Mouse (Mus musculus): ENCODE data around the gene Cnnm4. TPM values are rescaled to one million over a fixed set of nuclear protein-coding genes. Genes with fewer than 3 reads are reported as not detected.

Cnnm4 gene
- total and polyA plus RNA-seq, 3 experiments = 3.1 to 8.6 (median 4.5) TPM

DNA sequence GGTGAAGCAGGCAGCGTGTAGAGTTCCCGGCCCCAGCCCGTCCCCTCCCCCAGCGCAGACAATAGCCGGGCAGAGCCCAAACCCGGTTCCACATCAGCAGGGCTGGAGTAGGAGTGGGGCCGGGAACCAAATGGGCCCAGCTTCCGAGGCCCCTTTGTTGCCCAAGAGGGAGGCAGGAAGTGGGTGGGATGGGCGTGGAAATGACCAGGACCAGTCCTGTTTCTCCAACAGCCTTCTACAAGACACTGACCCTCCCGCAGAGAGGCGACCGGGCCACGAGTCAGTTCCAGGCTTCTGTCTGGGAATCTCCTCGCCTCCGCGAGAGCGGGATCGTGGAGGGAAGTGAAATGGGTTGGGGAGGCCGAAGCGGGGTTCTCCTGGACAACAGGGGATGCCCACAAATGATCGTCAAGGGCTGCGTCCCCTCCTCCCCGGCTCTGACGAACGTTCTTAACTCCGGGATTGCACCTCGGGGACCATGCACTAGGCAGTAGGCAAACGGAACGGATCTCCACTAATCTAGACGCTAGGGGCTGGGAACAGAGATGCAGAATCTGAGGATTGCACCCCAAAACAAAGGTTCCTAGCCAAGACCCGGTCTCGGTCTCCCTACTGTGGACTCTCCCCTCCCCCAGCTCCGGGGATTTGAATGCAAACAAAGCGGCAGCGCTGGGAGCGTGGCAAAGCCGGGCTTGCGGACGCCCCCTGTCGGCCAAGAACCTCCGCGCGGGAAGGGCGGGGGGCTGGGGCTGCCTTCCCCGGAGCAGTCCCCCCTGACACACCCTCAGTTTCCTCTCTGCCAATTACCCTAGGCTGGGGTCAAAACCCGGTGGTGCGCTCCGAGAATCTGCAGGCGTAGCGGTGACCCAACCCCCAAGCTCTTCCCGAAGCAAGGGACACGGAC lies 85.4 kb downstream of the Cnnm4 start:
- H3K36me3 ChIP-seq (replicated peaks) = no peaks in the 10 kb centered on the region
- no peak overlapping the region; the same call in 1 of the 2 replicates for H3K4me3 ChIP-seq (ENCODE audit: low read depth, low read length)
- no peak for DNase-seq (ENCODE audit: low spot score)
- TF ChIP-seq GATA2 (IDR thresholded peaks at IDR 0.05; ENCODE audit: borderline replicate concordance, low read depth, low read length) (no peak), CTCF (IDR thresholded peaks at IDR 0.05; ENCODE audit: low read depth, low read length) (0 out of 2 replicates have a peak, but pooled peaks have one; percentile 10)
- peaks cover 18% of the 10 kb centered on the region for H3K4me1 ChIP-seq (ENCODE audit: insufficient read depth, low read depth, low read length)
- no peaks in the 10 kb centered on the region for H3K9me3 ChIP-seq (replicated peaks)
- ATAC-seq (ENCODE audit: extremely low read depth, insufficient number of reproducible peaks, low FRiP score, poor library complexity, severe bottlenecking) = no peak
- peaks cover 89% of the 10 kb centered on the region for H3K27me3 ChIP-seq (ENCODE audit: insufficient read depth, low read length)

DNA sequence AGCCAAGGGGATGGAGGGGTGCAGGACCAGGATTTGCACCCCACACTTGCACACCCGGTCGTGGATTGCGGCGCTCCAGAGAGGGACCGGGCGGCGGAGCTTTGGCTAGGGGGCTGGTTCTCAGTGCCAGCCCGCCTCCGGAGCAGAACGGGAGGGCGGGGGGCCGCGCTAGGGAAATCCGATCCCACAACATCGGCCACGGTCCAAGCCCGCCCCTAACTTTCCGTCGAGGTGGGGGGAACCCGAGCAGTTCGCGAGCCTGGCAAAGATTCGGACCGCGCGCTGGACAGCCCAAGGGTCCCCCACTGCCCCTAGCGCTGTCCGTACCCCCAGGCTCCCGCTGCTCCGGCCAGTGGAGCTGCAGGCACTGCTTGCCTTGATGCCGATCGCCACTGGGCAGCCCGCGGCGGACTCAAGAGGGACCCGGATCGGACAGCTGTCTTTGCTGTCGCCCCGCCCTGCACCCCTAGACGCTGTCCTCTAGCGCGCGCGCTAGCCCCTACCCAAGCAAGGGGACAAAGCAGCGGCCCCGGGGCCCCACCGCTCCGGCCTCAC lies 86.1 kb downstream of the Cnnm4 start:
- no peaks in the 10 kb centered on the region for H3K9me3 ChIP-seq (replicated peaks)
- H3K4me3 ChIP-seq (ENCODE audit: low read depth, low read length) = peak overlapping the region; percentile 28; the same call in 1 of the 2 replicates
- H3K4me1 ChIP-seq (ENCODE audit: insufficient read depth, low read depth, low read length) = peaks cover 18% of the 10 kb centered on the region
- TF ChIP-seq CTCF (IDR thresholded peaks at IDR 0.05; ENCODE audit: low read depth, low read length) (no peak), TAL1 (conservative IDR thresholded peaks at IDR 0.05; ENCODE audit: low read depth, low read length) (no peak), GATA2 (IDR thresholded peaks at IDR 0.05; ENCODE audit: borderline replicate concordance, low read depth, low read length) (no peak), GATA1 (IDR thresholded peaks at IDR 0.05; ENCODE audit: borderline replicate concordance, low read length) (no peak), POLR2AphosphoS5 (IDR thresholded peaks at IDR 0.05; ENCODE audit: insufficient replicate concordance, low read depth, low read length) (no peak)
- peaks cover 86% of the 10 kb centered on the region for H3K27me3 ChIP-seq (ENCODE audit: insufficient read depth, low read length)
- no peaks in the 10 kb centered on the region for H3K36me3 ChIP-seq (replicated peaks)
- DNase-seq (ENCODE audit: low spot score) (no peak), ATAC-seq (ENCODE audit: extremely low read depth, insufficient number of reproducible peaks, low FRiP score, poor library complexity, severe bottlenecking) (no peak)

Other genes starting within 250 kb of the Cnnm4 start
- 97.4 and 117 TPM in 2 replicates for gene Uggt1, start 226.9 kb upstream of the Cnnm4 start, total RNA-seq (2014; fragmentation: Nextera tagmentation)
- 96.4 and 97.8 TPM in 2 replicates for gene Uggt1, start 226.9 kb upstream of the Cnnm4 start, total RNA-seq (2017)
- 10.4 and 12.2 TPM in 2 replicates for gene Uggt1, start 226.9 kb upstream of the Cnnm4 start, polyA plus RNA-seq (2012)
- gene Neurl3, start 196.9 kb upstream of the Cnnm4 start, total RNA-seq (2014; fragmentation: Nextera tagmentation) = 140 and 142 TPM in 2 replicates
- 91.7 and 120 TPM in 2 replicates for gene Neurl3, start 196.9 kb upstream of the Cnnm4 start, total RNA-seq (2017)
- gene Neurl3, start 196.9 kb upstream of the Cnnm4 start, polyA plus RNA-seq (2012) = 35.1 and 38.7 TPM in 2 replicates
- gene Arid5a, start 163.9 kb upstream of the Cnnm4 start, total RNA-seq (2014; fragmentation: Nextera tagmentation) = 5.5 and 8.7 TPM in 2 replicates
- gene Arid5a, start 163.9 kb upstream of the Cnnm4 start, total RNA-seq (2017) = 8.2 and 8.4 TPM in 2 replicates
- gene Arid5a, start 163.9 kb upstream of the Cnnm4 start, polyA plus RNA-seq (2012) = 32.1 and 33.6 TPM in 2 replicates
- gene Kansl3, start 102.4 kb upstream of the Cnnm4 start, total RNA-seq (2014; fragmentation: Nextera tagmentation) = 40.9 and 47.3 TPM in 2 replicates
- 43.3 and 48.7 TPM in 2 replicates for gene Kansl3, start 102.4 kb upstream of the Cnnm4 start, total RNA-seq (2017)
- 35.9 and 50.0 TPM in 2 replicates for gene Kansl3, start 102.4 kb upstream of the Cnnm4 start, polyA plus RNA-seq (2012)
- gene Fer1l5, start 99.3 kb upstream of the Cnnm4 start, total RNA-seq (2014; fragmentation: Nextera tagmentation) = not detected in 2 replicates
- 0.06 TPM in 1 of 2 replicates, not detected in the other for gene Fer1l5, start 99.3 kb upstream of the Cnnm4 start, total RNA-seq (2017)
- not detected in 2 replicates for gene Fer1l5, start 99.3 kb upstream of the Cnnm4 start, polyA plus RNA-seq (2012)
- gene Lman2l, start 26.3 kb upstream of the Cnnm4 start, total RNA-seq (2014; fragmentation: Nextera tagmentation) = 41.5 and 50.6 TPM in 2 replicates
- 6.0 and 6.5 TPM in 2 replicates for gene Lman2l, start 26.3 kb upstream of the Cnnm4 start, total RNA-seq (2017)
- gene Lman2l, start 26.3 kb upstream of the Cnnm4 start, polyA plus RNA-seq (2012) = 12.4 and 13.3 TPM in 2 replicates
- 22.2 and 28.2 TPM in 2 replicates for gene Cnnm3, start 40.2 kb downstream of the Cnnm4 start, total RNA-seq (2014; fragmentation: Nextera tagmentation)
- 7.5 and 8.8 TPM in 2 replicates for gene Cnnm3, start 40.2 kb downstream of the Cnnm4 start, total RNA-seq (2017)
- gene Cnnm3, start 40.2 kb downstream of the Cnnm4 start, polyA plus RNA-seq (2012) = 31.1 and 39.0 TPM in 2 replicates
- gene Ankrd23, start 65.3 kb downstream of the Cnnm4 start, total RNA-seq (2014; fragmentation: Nextera tagmentation) = 12.0 and 14.2 TPM in 2 replicates
- gene Ankrd23, start 65.3 kb downstream of the Cnnm4 start, total RNA-seq (2017) = 14.8 and 16.6 TPM in 2 replicates
- 9.1 and 10.9 TPM in 2 replicates for gene Ankrd23, start 65.3 kb downstream of the Cnnm4 start, polyA plus RNA-seq (2012)
- gene Gm42417, start 67.8 kb downstream of the Cnnm4 start, total RNA-seq (2014; fragmentation: Nextera tagmentation) = not detected in 2 replicates
- gene Gm42417, start 67.8 kb downstream of the Cnnm4 start, total RNA-seq (2017) = not detected in 2 replicates
- gene Gm42417, start 67.8 kb downstream of the Cnnm4 start, polyA plus RNA-seq (2012) = 0.15 and 0.25 TPM in 2 replicates
- 9.9 and 15.7 TPM in 2 replicates for gene Ankrd39, start 75.8 kb downstream of the Cnnm4 start, total RNA-seq (2014; fragmentation: Nextera tagmentation)
- 11.9 and 12.3 TPM in 2 replicates for gene Ankrd39, start 75.8 kb downstream of the Cnnm4 start, total RNA-seq (2017)
- gene Ankrd39, start 75.8 kb downstream of the Cnnm4 start, polyA plus RNA-seq (2012) = 15.7 and 17.3 TPM in 2 replicates
- gene Sema4c, start 86.7 kb downstream of the Cnnm4 start, total RNA-seq (2014; fragmentation: Nextera tagmentation) = not detected in 2 replicates
- 0.17 and 0.87 TPM in 2 replicates for gene Sema4c, start 86.7 kb downstream of the Cnnm4 start, total RNA-seq (2017)
- not detected in 2 replicates for gene Sema4c, start 86.7 kb downstream of the Cnnm4 start, polyA plus RNA-seq (2012)
- gene Fam178b, start 211.6 kb downstream of the Cnnm4 start, total RNA-seq (2014; fragmentation: Nextera tagmentation) = not detected in 2 replicates
- 0.12 TPM in 1 of 2 replicates, not detected in the other for gene Fam178b, start 211.6 kb downstream of the Cnnm4 start, total RNA-seq (2017)
- gene Fam178b, start 211.6 kb downstream of the Cnnm4 start, polyA plus RNA-seq (2012) = not detected in 2 replicates
- gene Cox5b, start 219.8 kb downstream of the Cnnm4 start, total RNA-seq (2014; fragmentation: Nextera tagmentation) = 295 and 316 TPM in 2 replicates
- 516 and 777 TPM in 2 replicates for gene Cox5b, start 219.8 kb downstream of the Cnnm4 start, total RNA-seq (2017)
- 1,994 and 2,669 TPM in 2 replicates for gene Cox5b, start 219.8 kb downstream of the Cnnm4 start, polyA plus RNA-seq (2012)
- gene 4933424G06Rik, start 238.5 kb downstream of the Cnnm4 start, total RNA-seq (2014; fragmentation: Nextera tagmentation) = 0.75 TPM in 1 of 2 replicates, not detected in the other
- gene 4933424G06Rik, start 238.5 kb downstream of the Cnnm4 start, total RNA-seq (2017) = 0.17 and 0.38 TPM in 2 replicates
- not detected in 2 replicates for gene 4933424G06Rik, start 238.5 kb downstream of the Cnnm4 start, polyA plus RNA-seq (2012)
- gene Actr1b, start 242.8 kb downstream of the Cnnm4 start, total RNA-seq (2014; fragmentation: Nextera tagmentation) = 50.8 and 54.1 TPM in 2 replicates
- 87.4 and 94.2 TPM in 2 replicates for gene Actr1b, start 242.8 kb downstream of the Cnnm4 start, total RNA-seq (2017)
- gene Actr1b, start 242.8 kb downstream of the Cnnm4 start, polyA plus RNA-seq (2012) = 66.2 and 68.0 TPM in 2 replicates

Data from G1E (cell line).